Mouse (Mus musculus): Measurements from ENCODE around the gene Swt1. TPM values are rescaled to one million over a fixed set of nuclear protein-coding genes. Genes with fewer than 3 reads are reported as not detected.

Gene Swt1
- polyA plus RNA-seq, 1 experiment, result 8.9 TPM

GRCm38 (mm10) chr1:151325328-151325727, 102.9 kb downstream of the Swt1 start:
- WGBS, result 77% methylated on average over 1 of the region's 1 CpGs
- TF ChIP-seq CTCF (conservative IDR thresholded peaks at IDR 0.05; ENCODE audit: insufficient read depth, insufficient read length, low read depth, low read length), result no peak
- TF ChIP-seq POLR2A (IDR thresholded peaks at IDR 0.05; ENCODE audit: low read depth, low read length), result no peak
- DNase-seq, result no peak
- H3K27ac ChIP-seq (ENCODE audit: insufficient read depth, low read depth, low read length), result no peak overlapping the region
- no peaks in the 10 kb centered on the region for H3K27me3 ChIP-seq (replicated peaks; ENCODE audit: control insufficient read depth, insufficient read depth, low read length)
- H3K36me3 ChIP-seq (ENCODE audit: control insufficient read depth, insufficient read depth, low read length), result no peaks in the 10 kb centered on the region
- no peak overlapping the region for H3K4me3 ChIP-seq (ENCODE audit: insufficient read depth, low read depth, low read length)
- peaks cover 4% of the 10 kb centered on the region; the same call in 1 of the 2 replicates for H3K4me1 ChIP-seq (ENCODE audit: control insufficient read depth, insufficient read depth, low read length)

DNA sequence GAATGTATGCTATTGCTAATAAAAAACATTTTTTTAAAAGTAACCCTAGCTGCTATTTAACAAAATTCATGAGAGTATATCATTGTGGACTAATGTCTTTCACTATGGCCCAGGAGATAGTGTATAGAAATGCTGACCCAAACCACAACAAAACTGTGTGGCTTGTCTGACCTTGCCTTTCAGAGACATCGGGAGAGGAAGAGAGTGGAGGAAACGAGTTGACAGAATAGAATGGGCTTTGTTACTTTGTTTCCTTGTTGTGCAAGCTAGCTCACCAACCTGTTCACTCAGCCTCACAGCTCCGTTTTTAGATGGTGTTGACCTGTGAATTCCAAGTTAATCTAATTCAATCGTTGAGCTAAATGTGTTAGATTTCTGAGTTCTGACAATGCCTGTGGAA, 107.8 kb downstream of the Swt1 start:
- no peak for TF ChIP-seq POLR2A (IDR thresholded peaks at IDR 0.05; ENCODE audit: low read depth, low read length)
- TF ChIP-seq CTCF (conservative IDR thresholded peaks at IDR 0.05; ENCODE audit: insufficient read depth, insufficient read length, low read depth, low read length), result no peak
- Histone ChIP-seq H3K4me3 (ENCODE audit: insufficient read depth, low read depth, low read length) (no peak overlapping the region), H3K4me1 (ENCODE audit: control insufficient read depth, insufficient read depth, low read length) (no peaks in the 10 kb centered on the region)

GRCm38 (mm10) chr1:151319267-151319666, 109.0 kb downstream of the Swt1 start:
- no peaks in the 10 kb centered on the region for H3K36me3 ChIP-seq (ENCODE audit: control insufficient read depth, insufficient read depth, low read length)
- H3K4me1 ChIP-seq (ENCODE audit: control insufficient read depth, insufficient read depth, low read length), result no peaks in the 10 kb centered on the region
- no peak for DNase-seq
- no peak overlapping the region for H3K27ac ChIP-seq (ENCODE audit: insufficient read depth, low read depth, low read length)
- WGBS, result 89% methylated on average over 7 of the region's 7 CpGs
- TF ChIP-seq CTCF (conservative IDR thresholded peaks at IDR 0.05; ENCODE audit: insufficient read depth, insufficient read length, low read depth, low read length), result no peak
- TF ChIP-seq POLR2A (IDR thresholded peaks at IDR 0.05; ENCODE audit: low read depth, low read length), result no peak
- H3K4me3 ChIP-seq (ENCODE audit: insufficient read depth, low read depth, low read length), result no peak overlapping the region
- H3K27me3 ChIP-seq (replicated peaks; ENCODE audit: control insufficient read depth, insufficient read depth, low read length), result no peaks in the 10 kb centered on the region

More for the DNA sequence above, 107.8 kb downstream of the Swt1 start:
- Histone ChIP-seq H3K27me3 (replicated peaks; ENCODE audit: control insufficient read depth, insufficient read depth, low read length) (no peaks in the 10 kb centered on the region), H3K36me3 (ENCODE audit: control insufficient read depth, insufficient read depth, low read length) (no peaks in the 10 kb centered on the region), H3K27ac (ENCODE audit: insufficient read depth, low read depth, low read length) (no peak overlapping the region)
- WGBS, result 62% methylated on average over 4 of the region's 4 CpGs
- DNase-seq, result peak; percentile 29

Other genes starting within 250 kb of the Swt1 start
- gene Gm47985, start 245.9 kb downstream of the Swt1 start, polyA plus RNA-seq (2012; rRNA removed), result not detected in 2 replicates
- gene Gm8947, start 236.1 kb downstream of the Swt1 start, polyA plus RNA-seq (2012; rRNA removed), result 0.31 and 0.54 TPM in 2 replicates
- not detected in 2 replicates for gene Gm47995, start 230.0 kb downstream of the Swt1 start, polyA plus RNA-seq (2012; rRNA removed)
- gene 3110040M04Rik, start 224.3 kb downstream of the Swt1 start, polyA plus RNA-seq (2012; rRNA removed), result 0.13 and 0.19 TPM in 2 replicates
- not detected in 2 replicates for gene Gm47996, start 218.3 kb downstream of the Swt1 start, polyA plus RNA-seq (2012; rRNA removed)
- gene Ivns1abp, start 84.0 kb downstream of the Swt1 start, polyA plus RNA-seq (2012; rRNA removed), result 137 and 155 TPM in 2 replicates
- gene Trmt1l, start 87 bp upstream of the Swt1 start, polyA plus RNA-seq (2012; rRNA removed), result 14.7 and 15.7 TPM in 2 replicates
- gene Rnf2, start 72.5 kb upstream of the Swt1 start, polyA plus RNA-seq (2012; rRNA removed), result 13.8 and 16.4 TPM in 2 replicates
- 5.7 and 5.8 TPM in 2 replicates for gene Fam129a, start 142.7 kb upstream of the Swt1 start, polyA plus RNA-seq (2012; rRNA removed)